Mouse (Mus musculus) forebrain, embryonic 16.5 days (tissue): Measurements from ENCODE around the gene Paxbp1. TPM values are rescaled to one million over a fixed set of nuclear protein-coding genes. Genes with fewer than 3 reads are reported as not detected.

ENCODE experiments used
- ATAC-seq: fragments of 200-750 bp; cut with Nextera tagmentation; 2 replicates; pipeline ENCODE4 v1.8.0; 2017; ENCODE audit warnings: mild to moderate bottlenecking, moderate library complexity
- H3K27ac ChIP-seq: fragments of 300-500 bp; sonication (generic); 2 replicates; pipeline ENCODE4 v1.5.1; 2014; ENCODE audit warnings: low read length, control low read depth
- H3K27me3 ChIP-seq: fragments of 300-500 bp; sonication (generic); replicated peaks from 2 replicates; pipeline ENCODE4 v1.6.1; 2014; ENCODE audit warnings: low read length; ENCODE audit not compliant: control insufficient read depth, insufficient read depth
- H3K36me3 ChIP-seq: fragments of 300-500 bp; sonication (generic); 2 replicates; pipeline ENCODE4 v1.6.1; 2014; ENCODE audit not compliant: control insufficient read depth, insufficient read depth
- H3K4me1 ChIP-seq: fragments of 300-500 bp; sonication (generic); replicated peaks from 2 replicates; pipeline ENCODE4 v1.6.1; 2014; ENCODE audit warnings: low read length; ENCODE audit not compliant: control insufficient read depth, insufficient read depth
- H3K4me2 ChIP-seq: fragments of 300-500 bp; sonication (generic); 2 replicates; pipeline ENCODE4 v1.6.1; 2014; ENCODE audit warnings: mild to moderate bottlenecking, low read length, control low read depth
- H3K4me3 ChIP-seq: fragments of 300-500 bp; sonication (generic); replicated peaks from 2 replicates; pipeline ENCODE4 v1.5.1; 2014; ENCODE audit warnings: mild to moderate bottlenecking, low read length, control low read depth
- H3K9ac ChIP-seq: fragments of 300-500 bp; sonication (generic); replicated peaks from 2 replicates; pipeline ENCODE4 v1.6.1; 2014; ENCODE audit warnings: low read depth, low read length, control low read depth
- H3K9me3 ChIP-seq: fragments of 300-500 bp; sonication (generic); 2 replicates; pipeline ENCODE4 v1.6.1; 2016; ENCODE audit warnings: low read length; ENCODE audit not compliant: control insufficient read depth
- WGBS: fragments of 180-500 bp; shearing (Covaris S2); extraction: QIAGEN DNeasy Blood & Tissue Kit; methylation state at CpG from one replicate; pipeline ENCODE4 v1.1.7; 2014; 5-methylcytosine and 5-hydroxymethylcytosine counted together
- polyA plus RNA-seq: library from polyadenylated mRNA; unstranded; fragments of >200 nt; fragmentation: Nextera tagmentation; extraction: Ambion mirVana; gene quantifications from 2 replicates; pipeline ENCODE4 v1.2.1, GENCODE M21; 2015

The Paxbp1 gene
- polyA plus RNA-seq, 1 experiment from 2014 or later, result 96.0 TPM

DNA sequence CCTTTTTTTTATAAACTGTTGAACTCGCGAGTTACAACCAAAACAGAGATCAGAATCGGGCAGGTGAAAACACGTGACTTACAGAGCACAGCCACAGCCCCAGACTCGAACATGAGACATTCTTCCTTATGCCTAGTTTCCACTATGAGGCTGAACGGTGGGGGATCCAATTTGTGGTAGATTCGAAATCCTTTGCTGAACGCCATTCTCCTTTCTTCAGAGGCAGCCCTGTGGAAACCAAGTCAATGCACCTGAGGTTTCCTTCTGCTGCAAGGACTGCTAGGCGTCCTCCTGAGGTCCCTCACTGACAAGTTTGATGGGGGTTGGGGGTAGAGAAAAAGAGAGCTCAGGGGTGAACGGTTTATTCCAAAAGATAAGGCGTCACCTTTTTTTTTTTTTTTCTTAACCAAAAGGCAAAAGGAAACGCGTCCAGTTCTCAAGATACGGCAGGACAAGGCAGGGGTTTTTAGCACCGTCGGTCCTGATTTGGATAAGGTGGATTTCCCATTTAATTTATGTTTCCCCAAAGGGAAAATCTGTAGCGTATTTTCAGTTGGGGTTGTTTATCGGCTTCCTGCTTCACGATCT is 34.3 kb downstream of the Paxbp1 start:
- ATAC-seq, result no peak
- WGBS, result 2% methylated on average over 19 of the region's 19 CpGs
- H3K4me2 ChIP-seq, result peak overlapping the region; percentile 50
- no peaks in the 10 kb centered on the region for H3K9me3 ChIP-seq
- H3K4me1 ChIP-seq, result peaks cover 14% of the 10 kb centered on the region
- H3K27ac ChIP-seq, result peak overlapping the region; percentile 96
- peak overlapping the region; percentile 99 for H3K4me3 ChIP-seq
- H3K9ac ChIP-seq, result peak overlapping the region; percentile 91
- peaks cover 2% of the 10 kb centered on the region; the same call in 1 of the 2 replicates for H3K36me3 ChIP-seq
- H3K27me3 ChIP-seq, result no peaks in the 10 kb centered on the region

DNA sequence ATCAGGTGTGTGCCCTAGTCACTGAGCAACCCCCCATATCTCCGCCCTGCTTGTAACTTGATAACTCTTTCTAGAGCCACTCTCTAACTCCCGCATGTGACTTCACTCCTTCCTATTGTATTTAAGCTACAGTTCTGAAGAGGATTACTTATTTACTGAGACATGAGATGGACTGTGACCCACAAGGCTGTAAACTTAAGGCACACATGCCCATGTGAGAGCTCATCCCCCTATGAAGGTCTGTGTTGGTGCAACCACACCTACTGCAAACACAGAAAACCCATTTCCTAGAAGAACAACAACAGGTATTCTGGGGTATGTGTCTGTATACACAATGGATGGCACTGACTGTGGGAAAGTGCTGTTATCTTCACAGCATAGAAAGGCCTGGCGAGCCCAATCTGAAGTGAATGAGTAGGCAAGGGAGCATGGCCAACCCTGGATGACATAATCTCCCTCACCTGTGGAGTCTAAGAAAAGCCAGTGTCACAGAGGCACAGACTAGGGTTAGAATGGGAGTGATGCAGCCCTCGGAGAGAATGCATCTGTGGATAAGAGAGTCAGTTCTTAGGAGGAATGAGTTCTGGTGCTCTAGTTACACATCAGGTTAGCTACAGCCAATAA is 39.3 kb downstream of the Paxbp1 start:
- Histone ChIP-seq H3K27me3 (no peaks in the 10 kb centered on the region), H3K4me2 (no peak overlapping the region), H3K36me3 (no peaks in the 10 kb centered on the region), H3K4me1 (peaks cover 9% of the 10 kb centered on the region), H3K9ac (no peak overlapping the region), H3K4me3 (no peak overlapping the region), H3K9me3 (no peaks in the 10 kb centered on the region), H3K27ac (no peak overlapping the region)
- 88% methylated on average over 4 of the region's 4 CpGs for WGBS
- ATAC-seq, result no peak

DNA sequence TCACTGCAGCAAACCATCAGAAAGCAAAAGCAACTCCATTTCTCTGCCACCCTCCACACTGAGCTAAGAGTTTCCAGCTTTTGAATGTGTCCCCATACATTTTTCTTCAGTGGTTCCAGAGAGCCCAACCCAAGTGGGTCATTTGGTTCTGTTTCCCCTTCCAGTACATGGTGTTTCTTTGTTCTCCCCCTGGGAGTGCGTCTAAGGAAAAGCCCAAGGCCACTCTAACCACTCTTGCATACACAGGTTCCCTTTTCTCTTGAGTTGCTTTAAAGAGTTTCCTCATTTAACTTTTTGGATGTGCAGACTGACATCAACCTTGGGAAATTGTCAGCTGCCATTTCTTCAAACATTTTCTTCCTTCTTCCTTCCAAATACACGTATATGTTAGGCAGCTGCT is 43.2 kb downstream of the Paxbp1 start:
- Histone ChIP-seq H3K36me3 (no peaks in the 10 kb centered on the region), H3K4me3 (no peak overlapping the region), H3K4me1 (peaks cover 13% of the 10 kb centered on the region), H3K4me2 (no peak overlapping the region), H3K9me3 (no peaks in the 10 kb centered on the region), H3K27ac (no peak overlapping the region), H3K27me3 (no peaks in the 10 kb centered on the region), H3K9ac (no peak overlapping the region)
- no peak for ATAC-seq
- 85% methylated on average over 2 of the region's 2 CpGs for WGBS

DNA sequence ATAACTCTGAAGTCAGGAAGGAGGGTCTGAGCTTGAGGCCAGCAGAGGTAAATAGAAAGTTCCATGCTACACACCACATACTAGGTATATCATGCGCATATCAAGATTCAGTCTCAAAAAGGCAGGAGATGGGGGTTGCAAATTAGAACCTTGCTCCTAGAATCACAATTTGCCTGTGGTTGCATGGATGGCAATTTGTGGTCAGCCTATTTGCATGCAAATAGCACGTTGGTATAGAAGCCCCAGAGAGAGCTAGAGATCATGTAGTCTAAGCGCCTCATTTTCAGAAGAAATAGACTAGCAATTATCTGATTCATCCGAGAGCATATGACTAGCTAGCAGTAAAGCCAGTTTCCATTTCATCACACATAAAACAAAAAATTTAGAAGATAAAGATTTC is 44.5 kb downstream of the Paxbp1 start:
- 41% methylated on average over 4 of the region's 4 CpGs for WGBS
- ATAC-seq, result no peak
- Histone ChIP-seq H3K4me3 (no peak overlapping the region), H3K4me1 (peaks cover 13% of the 10 kb centered on the region), H3K4me2 (no peak overlapping the region), H3K9me3 (no peaks in the 10 kb centered on the region), H3K9ac (no peak overlapping the region), H3K27me3 (no peaks in the 10 kb centered on the region), H3K36me3 (no peaks in the 10 kb centered on the region), H3K27ac (no peak overlapping the region)

DNA sequence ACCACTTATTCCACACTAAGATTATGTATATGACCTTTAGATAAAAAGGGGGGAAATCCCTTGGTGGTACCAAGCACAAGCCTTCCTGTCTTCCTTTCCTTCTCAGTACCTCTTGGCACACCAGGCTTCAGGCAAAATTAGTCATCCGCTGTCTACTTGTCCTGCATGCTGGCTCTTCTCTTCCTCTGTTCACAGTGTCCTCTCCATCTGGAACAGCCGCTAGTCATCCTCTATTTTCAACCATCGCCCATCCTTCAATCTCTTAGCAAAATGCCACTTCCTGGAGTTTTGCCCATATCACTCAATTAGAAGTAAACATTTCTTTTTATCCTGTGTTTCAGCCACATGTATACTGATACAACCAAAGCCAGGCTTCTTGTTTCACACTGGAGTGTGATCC is 46.5 kb downstream of the Paxbp1 start:
- H3K4me1 ChIP-seq, result peaks cover 13% of the 10 kb centered on the region
- H3K36me3 ChIP-seq, result no peaks in the 10 kb centered on the region
- H3K9me3 ChIP-seq, result no peaks in the 10 kb centered on the region
- H3K27ac ChIP-seq, result no peak overlapping the region
- no peak overlapping the region for H3K4me3 ChIP-seq
- WGBS, result 74% methylated on average over 3 of the region's 3 CpGs
- ATAC-seq, result no peak
- no peak overlapping the region for H3K4me2 ChIP-seq
- H3K27me3 ChIP-seq, result no peaks in the 10 kb centered on the region
- H3K9ac ChIP-seq, result no peak overlapping the region

DNA sequence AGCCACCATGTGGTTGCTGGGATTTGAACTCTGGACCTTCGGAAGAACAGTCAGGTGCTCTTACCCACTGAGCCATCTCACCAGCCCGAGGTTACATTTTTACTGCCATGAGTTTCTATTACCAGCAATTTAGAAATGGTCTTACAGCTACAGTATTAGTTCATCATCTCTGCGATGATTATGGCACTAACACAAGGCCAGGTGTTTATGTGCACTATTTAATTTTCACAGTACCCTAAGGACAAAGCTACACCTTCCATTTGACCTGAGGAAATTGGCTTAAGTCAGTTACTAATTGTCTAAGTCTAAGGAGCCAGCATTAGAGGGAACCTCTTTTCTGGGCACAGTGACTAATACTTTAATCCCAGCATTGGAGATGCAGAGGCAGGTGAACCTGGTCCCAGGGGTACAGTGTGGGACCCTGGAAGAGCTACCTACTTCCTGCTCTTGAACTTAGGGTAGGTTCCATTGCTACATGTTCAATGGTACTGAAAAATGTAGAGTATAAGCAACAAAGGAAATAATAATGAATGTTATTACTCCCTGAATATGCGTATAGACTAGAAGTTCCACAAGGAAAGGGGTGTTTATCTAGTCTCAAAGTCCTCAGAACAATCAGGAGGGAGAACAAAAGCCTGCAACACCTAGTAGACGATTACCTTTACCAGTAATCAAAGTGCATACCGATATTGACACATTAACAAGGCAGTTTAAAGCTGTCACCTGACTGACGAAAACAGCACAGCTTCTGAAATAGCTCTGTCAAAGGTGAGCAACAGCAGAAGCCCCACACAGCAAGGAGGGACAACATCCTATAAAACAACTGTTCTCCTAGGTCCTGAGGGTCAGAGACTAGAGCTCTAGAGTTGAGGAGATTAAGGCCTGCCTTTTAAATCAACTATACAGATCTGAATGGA is 47.8 kb downstream of the Paxbp1 start:
- no peak for ATAC-seq
- Histone ChIP-seq H3K9me3 (no peaks in the 10 kb centered on the region), H3K4me2 (no peak overlapping the region), H3K4me3 (no peak overlapping the region), H3K36me3 (no peaks in the 10 kb centered on the region), H3K9ac (no peak overlapping the region), H3K4me1 (peaks cover 13% of the 10 kb centered on the region), H3K27me3 (no peaks in the 10 kb centered on the region), H3K27ac (no peak overlapping the region)
- WGBS, result 91% methylated on average over 7 of the region's 7 CpGs

DNA sequence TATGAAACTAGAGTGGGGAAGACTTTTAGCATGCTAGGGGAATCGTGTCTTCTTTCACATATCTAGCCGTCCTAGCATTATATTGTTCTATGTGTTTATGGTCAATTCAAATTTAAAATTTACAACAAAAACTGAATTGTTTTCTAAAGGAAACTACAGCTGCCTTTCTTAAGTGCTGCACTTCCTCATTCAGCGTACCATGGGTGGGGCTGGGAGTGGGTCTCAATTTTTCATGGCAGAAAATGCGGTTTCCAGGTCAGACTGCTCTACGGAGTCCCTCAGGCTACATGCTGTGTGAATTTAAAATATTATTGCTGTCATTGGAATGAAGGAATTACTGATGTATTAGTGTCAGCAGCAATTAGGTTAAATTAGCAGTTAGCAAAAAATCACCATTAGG is 48.8 kb downstream of the Paxbp1 start:
- H3K9me3 ChIP-seq, result no peaks in the 10 kb centered on the region
- H3K36me3 ChIP-seq, result no peaks in the 10 kb centered on the region; the same call in 1 of the 2 replicates
- H3K4me2 ChIP-seq, result no peak overlapping the region
- peaks cover 13% of the 10 kb centered on the region for H3K4me1 ChIP-seq
- H3K27ac ChIP-seq, result no peak overlapping the region
- WGBS, result 85% methylated on average over 5 of the region's 5 CpGs
- H3K9ac ChIP-seq, result no peak overlapping the region
- no peak overlapping the region for H3K4me3 ChIP-seq
- no peaks in the 10 kb centered on the region for H3K27me3 ChIP-seq
- ATAC-seq, result no peak

GRCm38 (mm10) chr16:90995023-90995422 is 49.3 kb downstream of the Paxbp1 start:
- H3K4me2 ChIP-seq, result no peak overlapping the region

GRCm38 (mm10) chr16:90989162-90989561 is 55.2 kb downstream of the Paxbp1 start:
- H3K27ac ChIP-seq, result no peak overlapping the region
- ATAC-seq, result no peak
- 96% methylated on average over 8 of the region's 8 CpGs for WGBS
- no peaks in the 10 kb centered on the region for H3K9me3 ChIP-seq
- H3K9ac ChIP-seq, result no peak overlapping the region
- H3K4me1 ChIP-seq, result no peaks in the 10 kb centered on the region
- no peak overlapping the region for H3K4me2 ChIP-seq
- H3K4me3 ChIP-seq, result no peak overlapping the region
- no peaks in the 10 kb centered on the region for H3K27me3 ChIP-seq
- no peaks in the 10 kb centered on the region; the same call in 1 of the 2 replicates for H3K36me3 ChIP-seq

More at GRCm38 (mm10) chr16:90995023-90995422, 49.3 kb downstream of the Paxbp1 start:
- Histone ChIP-seq H3K27me3 (no peaks in the 10 kb centered on the region), H3K4me3 (no peak overlapping the region), H3K4me1 (peaks cover 13% of the 10 kb centered on the region), H3K9ac (no peak overlapping the region), H3K9me3 (no peaks in the 10 kb centered on the region), H3K36me3 (no peaks in the 10 kb centered on the region; the same call in 1 of the 2 replicates), H3K27ac (no peak overlapping the region)
- WGBS, result 78% methylated on average over 4 of the region's 4 CpGs
- no peak for ATAC-seq
